Mouse (Mus musculus) adipocyte (in vitro differentiated cells): Measurements from ENCODE around the gene Chd6.
A peak's percentile ranks its signal among the peaks of the same experiment; 100 is the strongest.

ENCODE experiments used
- DNase-seq: peaks from one replicate; pipeline ENCODE4 v3.0.0-alpha.2; 2016; ENCODE audit warnings: low spot score

The Chd6 gene

DNA sequence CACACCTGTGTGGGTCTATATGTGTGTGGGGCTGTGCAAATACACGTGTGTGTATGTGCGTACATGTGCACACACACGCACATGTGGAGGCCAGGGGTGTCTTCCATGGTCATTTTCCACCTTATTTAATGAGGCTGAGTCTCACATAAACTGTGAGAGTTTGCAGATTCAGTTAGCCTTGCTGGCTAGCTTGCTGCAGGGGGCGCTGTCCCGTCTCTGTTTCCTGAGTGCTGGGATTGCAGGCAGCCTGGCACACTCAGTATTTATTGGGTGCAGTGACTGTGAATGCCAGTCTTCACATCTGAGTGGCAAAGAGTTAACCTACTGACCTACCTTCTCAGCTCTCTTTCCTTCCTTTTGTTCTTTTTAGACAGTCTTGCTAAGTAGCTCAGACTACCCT lies 175.0 kb downstream of the Chd6 start:
- no peak for DNase-seq

DNA sequence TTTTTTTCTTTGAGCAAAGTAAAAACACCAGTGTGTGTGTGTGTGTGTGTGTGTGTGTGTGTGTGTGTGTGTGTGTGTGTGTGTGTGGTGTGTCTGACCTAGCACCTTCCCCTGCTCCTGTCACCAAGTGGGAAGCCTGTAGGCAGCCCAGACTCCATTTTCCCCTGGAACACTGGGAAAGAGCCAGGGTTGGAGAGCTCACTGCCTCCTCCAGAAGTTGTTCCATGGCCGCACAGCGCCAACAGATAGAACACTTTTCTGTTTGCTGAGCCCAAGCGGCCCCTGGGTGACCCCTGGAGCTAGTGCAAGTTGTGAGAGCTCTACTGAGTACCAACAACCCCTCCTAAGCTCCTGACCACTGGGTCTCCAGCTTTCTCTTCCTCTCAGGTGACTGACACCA lies 175.9 kb downstream of the Chd6 start:
- DNase-seq, result no peak

DNA sequence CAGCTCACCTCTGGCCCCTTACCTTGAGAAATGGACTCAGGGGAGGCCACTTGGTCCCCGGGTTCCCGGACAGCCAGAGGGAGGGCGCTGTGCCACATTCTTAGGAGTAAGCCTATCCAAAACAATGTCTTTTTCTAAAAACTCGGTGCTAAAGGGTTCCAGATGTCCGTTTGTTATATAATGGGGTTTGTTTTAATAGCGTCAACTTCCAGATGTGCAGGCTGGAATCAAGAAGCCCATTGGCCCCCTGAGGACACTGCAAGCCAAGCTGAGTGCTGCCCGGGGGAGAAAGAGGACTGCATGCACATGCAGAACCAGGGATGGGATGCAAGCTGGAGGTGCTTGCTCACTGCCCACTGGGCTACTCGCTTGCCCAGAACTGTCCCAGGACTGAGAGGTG lies 176.6 kb downstream of the Chd6 start:
- peak; percentile 39 for DNase-seq

DNA sequence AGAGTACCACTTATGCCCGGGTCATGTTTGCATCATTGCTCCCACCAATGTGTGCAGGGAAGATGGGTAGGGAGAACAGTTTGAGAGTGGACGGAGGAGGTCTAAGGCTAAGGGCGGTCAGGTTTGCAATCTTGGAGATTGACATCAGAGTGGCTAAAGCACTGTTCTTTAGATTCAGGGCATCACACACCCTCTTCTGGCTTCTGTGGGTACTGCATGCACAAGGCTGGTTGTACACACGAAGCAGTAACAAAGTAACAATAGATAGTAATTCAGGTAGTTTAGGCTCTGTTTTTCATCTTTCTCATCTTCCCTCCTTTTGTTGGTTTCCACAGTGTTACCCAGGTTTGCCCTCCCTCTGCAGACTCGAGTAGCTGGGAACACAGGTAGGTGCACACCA lies 177.5 kb downstream of the Chd6 start:
- no peak for DNase-seq

DNA sequence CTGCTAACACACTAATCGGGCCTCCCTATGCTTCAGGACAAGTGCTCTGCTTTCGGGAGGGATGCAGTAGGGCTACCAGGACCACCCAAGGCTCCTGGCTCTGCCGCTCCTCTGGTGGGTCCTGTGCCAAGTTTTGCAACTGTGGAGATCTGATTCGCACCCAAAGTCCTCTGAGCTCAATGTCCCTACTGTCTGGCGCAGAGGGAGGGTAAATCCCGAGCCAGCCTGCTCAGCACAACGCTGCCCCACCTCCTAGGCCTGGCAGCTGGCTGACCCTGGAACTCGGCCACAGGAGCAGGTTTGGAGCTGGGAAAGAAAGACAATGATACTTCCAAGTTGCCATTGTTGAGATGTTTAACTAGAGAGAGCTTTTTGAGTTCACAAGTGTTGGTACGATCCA lies 183.7 kb downstream of the Chd6 start:
- DNase-seq, result no peak

DNA sequence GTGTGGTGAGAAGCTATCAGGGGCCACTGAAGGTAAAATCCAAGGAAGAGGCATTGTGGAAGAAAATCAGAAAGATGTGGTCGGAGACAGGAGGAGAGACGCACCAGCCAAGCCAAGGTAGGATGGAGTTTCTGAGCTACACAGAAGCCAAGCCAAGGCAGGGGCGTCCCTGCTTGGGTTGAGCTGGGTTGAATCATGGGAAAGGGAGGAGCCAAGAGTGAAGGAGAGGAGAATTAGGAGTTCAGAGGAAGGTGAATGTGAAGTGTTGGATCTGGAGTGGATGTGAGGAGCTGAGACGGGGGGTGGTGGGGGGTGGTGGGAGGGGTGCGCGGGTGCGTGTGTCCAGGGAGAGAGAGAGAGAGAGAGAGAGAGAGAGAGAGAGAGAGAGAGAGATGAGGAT lies 187.6 kb downstream of the Chd6 start:
- no peak for DNase-seq

DNA sequence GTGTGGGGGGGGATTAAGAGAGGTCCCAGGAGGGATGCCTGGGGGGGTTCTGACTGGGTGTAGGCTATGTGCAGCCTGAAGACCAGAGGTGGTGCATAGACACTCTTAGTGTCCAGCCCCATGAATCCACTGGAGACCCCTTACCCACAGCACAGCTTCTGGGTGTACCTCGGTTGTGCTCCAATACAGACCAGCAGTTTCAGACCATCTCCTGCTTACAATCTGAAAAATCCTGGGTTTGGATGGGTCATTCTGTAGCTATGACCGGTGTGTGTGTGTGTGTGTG lies 190.0 kb downstream of the Chd6 start:
- DNase-seq, result no peak

DNA sequence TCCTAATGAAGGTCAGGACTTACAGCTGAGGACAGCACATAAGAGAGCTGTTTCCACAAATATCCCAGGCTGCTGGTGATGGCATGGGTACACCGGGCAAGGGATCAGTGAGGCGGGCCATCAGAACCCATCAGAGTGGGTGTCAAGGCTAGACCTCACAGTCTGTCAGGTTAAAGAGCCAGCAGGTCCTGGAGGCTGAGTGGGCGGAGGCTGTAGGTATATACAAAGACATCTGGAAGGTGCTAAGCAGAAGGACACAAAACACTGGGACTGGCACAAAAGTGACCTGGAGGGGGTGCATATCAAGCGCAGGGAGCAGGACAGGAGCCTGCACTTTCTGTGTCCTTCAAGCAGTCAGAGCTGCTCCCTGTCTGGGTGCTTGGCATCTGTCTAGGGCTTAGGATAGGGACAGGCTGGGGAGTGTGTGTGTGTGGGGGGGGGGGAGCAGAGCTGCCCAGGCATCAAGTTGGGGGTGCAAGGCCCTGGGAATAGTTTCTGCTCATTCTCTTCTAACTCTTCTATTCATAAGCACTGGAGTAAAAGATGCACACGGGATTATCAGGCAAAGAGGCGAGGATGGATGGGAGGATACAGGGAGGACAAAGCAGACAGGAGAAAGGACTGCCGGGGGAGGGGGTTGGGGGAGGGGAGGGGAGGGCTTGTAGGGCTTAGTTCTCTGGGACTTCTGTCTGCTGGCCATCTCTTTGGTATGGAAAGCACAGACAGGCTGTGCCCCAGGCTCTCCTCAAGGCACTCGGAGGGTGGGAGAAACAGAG lies 190.5 kb downstream of the Chd6 start:
- DNase-seq, result no peak

DNA sequence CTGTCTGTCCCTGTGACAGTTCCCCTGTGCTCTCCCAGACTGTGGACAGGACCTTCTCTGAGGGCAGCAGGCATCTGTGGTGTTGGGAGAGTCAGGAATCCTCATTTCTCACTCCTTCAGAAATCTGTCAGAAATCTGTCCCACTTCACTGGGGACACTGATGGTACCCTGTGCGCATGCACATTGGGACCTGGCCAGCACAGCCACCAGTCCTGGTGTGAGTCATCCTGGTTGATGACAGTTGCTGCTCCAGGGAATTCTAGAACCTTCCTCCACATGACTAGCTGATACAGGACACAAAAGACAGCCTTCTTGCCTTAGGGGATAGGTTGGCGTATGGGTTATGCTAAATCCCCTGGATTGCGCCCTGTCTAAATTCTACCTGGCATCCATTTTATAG lies 191.6 kb downstream of the Chd6 start:
- no peak for DNase-seq

DNA sequence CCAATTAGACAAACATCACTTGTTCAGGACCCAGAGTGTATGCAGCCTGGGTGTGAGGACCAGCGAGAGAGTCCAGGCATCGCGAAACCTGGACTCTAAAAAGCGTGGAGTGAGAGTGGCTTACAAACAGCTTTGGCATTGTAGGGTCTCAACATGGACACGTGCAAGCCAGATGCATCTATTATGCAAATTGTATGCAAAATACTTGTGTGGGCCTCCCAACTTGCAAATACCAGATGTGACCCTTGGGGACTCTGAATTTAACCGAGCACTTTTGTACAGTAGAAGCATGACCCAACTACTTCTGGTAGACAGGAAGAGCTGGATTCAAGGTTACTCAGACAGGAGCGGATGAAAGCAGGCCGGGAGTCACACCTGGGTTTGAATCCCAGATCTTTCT lies 192.2 kb downstream of the Chd6 start:
- no peak for DNase-seq

DNA sequence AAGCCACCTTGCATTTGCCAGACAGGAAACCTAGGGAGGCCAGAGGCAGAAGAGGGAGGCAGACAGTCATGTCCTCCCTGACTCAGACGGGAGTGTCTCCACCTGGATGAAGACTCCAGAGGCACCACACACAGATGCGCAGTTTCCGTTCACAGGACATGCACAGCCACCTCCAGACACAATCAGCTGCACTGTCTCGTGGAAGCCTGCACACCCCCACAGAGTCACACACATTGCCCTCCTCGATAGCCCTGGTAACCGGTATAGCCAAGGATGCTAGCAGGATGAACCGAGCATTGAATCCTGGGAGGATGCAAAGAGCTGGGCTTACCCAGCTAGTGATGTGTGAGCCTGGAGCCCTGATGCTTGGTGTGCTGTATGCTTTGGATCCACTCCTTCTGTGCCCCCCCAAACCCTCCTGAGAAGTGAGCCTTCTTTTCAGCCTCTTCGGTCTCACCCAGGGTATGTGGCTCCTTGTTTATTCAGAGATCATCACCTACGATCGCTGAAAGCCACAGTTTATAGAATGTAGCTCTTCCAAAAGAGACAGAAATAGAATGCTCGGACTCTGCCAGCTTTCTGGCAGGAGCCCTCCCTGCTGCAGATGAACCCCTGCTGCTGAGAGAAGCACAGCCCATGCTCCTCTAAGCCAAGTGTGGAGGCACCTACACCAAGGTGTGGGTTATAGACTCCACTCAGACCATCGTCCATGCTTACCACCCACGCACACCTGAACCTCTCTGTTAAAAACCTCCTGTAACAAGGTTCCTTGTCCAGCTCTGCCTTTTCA lies 192.9 kb downstream of the Chd6 start:
- DNase-seq, result no peak

DNA sequence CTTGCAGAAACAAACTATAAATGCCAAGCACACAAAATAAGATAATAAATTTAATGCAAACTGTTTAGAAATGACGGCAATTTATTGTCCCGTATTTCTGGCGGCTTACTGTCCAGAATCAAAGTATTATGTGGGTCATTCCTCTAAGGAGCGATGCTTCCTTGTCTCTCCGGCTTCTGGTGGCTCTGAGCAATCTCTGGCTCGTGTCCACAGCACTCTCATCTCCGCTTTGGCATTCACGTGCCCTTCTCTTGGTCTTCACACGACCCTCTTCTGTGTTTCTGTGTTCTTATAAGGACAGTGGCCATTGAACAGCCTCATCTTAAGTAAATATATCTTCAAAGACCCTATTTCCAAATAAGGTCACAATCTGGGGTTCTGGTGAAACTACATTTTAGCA lies 194.2 kb downstream of the Chd6 start:
- DNase-seq, result no peak

DNA sequence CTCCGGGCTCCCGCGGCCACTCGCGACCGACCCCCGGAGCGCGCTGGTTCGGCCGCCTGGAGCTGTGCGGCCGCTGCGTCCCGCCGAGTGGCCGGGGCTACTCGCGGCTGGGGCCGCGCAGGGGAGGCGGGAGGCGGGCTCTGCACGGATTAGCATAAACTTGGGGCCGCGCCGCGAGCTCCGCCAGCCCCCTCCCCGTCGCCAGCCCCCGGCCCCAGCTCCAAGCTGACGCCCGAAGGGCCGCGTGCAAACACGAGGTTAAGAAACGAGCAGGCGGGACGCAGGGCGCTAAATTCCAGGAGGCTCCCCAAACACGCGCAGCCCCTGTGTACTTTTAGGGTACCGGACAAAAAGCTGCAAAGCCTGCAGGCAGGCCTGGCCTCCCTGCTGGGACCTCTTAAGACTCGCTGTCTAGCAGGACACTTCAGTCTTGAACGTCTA lies 196.6 kb downstream of the Chd6 start, which contains the start of gene Emilin3:
Emilin3 (minus strand) TSS at position 98 of the 441 bp plus-strand sequence.
- DNase-seq, result no peak

DNA sequence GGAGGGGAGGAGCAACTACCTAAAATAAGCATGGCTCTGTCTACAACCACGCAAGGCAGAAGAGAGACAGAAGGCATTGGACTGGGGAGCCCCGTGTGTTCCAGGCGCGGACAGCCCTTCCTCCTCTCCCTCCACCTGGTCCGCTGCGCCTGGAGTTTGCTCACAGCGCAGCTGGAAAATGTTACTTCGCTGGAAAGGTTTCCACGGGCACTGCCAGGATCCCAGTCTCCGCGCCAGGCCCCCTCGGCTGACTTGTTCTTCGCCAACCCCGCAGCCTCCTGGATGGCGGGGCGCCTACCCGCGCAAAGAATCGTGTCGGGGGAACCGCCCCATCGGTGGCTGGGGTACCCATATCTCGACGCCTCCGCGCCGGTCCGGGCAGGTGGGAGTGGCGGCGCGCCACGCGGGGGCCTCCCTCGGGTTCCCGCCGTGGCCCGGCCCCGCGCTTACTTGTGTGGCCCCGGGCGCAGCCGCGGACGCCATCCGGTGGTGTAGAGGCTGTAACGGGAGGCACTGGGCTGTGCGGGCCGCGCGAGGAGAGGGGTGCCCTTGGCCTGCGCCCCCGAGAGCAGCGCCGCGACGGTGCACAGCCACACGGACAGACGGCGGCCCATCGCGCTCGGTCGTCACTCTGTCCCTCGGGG lies 197.2 kb downstream of the Chd6 start:
- no peak for DNase-seq

DNA sequence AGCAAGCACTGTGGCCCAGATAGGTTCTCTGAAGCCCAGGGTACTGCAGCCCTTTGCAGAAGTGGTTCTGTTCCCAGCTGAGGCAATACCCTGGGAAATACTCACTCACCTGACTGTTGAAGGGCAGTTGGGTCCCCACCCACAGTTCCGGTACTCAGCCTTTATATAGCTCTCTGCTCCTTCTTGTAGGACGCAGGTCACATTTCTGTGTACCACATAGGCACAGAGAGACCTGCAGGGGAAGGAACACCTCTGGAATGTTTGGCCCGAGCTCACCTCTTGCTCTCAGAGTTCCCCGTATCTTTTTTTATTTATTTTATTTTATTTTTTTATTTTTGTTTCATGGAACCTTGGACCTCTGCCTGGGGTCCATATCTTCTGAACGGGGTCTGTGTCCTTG lies 198.2 kb downstream of the Chd6 start:
- no peak for DNase-seq

DNA sequence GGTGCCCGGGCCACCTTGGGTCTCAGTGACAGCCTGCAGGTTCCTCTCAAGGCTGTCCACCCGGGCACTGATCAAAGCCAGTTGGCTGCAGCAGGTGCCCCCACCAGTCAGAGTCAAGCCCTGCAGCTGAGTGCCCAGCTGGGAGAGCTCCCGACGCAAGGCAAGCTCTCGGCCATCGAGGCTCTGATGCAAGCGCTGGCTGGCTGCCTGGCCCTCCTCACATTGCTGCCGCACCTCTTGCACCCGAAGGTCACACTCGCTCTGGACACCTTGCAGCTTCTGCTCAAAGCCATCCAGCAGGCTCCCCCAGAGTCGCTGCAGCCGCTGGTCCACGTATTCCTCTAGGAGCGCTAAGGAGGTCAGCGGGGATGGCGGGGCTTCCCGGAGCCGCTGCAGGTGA lies 200.3 kb downstream of the Chd6 start:
- DNase-seq, result no peak

DNA sequence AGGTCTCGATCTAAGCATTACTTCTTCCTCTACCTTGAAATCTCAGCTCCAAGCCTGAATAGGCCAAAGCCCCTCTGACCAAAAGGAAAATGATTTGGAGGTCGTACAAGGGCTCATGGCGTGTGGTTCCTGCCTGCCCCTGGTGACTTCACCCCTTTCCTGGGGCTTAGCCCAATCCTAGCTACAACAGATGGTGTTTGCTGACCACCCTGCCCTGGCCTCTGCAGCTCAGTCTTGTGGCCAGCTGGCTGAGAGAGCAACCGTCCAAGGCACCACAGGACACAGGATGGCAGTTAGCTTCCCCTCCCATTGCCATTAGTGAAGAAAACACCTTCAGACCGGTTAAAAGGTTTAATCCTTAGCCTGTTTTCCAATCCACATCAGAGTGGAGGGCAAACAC lies 202.8 kb downstream of the Chd6 start:
- DNase-seq, result no peak

DNA sequence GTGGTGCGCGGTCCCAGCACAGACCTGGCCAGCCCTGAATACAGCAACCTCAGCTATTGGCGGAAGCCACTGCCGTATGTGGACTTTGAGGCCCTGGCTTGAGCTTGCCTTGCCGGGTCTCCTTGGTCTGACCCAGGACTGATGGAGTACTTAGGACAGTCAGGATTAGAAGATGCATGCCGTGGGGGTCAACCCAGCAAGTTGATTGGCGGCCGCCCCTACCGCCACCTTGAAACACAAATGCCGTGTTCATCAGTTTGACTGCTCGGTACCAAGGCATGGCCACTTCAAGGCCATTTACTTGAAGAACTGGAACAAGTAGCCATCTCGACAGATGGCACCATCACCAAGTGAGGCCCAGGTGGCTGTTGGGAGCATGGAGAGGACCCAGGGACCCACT lies 203.6 kb downstream of the Chd6 start:
- DNase-seq, result no peak

DNA sequence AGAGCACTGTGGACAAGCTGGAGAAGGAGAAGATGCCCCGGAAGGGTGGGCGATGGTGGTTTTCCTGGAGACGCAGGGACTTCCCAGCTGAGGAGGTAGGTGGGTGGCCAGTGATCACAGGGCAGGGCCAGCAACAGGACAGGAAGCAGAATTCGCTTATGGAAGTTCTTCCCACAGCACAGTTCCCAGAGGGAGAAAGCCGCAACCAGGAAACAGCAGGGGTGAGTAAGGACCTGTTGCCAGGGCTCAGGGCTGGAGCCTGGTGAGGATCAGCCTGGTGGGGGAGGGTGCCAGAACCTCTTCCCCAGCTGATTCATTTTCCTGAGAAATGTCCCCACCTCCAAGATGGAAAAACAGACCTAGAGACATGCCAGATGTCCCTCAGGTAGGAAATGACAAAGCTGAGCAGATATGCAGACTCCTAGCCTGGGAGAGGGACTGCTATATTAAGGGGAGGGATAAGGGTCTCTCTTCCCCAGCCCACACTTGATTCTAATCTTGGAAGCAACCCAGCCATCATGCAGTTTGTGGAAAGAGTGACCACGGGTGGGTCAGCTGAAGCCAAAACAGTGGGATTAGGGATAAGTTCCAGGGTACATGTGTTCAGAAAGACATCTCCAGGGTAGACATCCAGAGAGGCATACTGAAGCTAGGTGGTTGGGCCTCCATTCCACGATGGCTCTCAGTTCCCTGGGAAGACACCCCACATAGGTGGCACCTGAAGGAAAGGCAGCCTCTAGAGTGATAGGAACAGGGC lies 207.0 kb downstream of the Chd6 start:
- no peak for DNase-seq
